Mouse (Mus musculus) bone marrow macrophage, adult 2 months (primary cell): ENCODE data around the gene Zic5.

ENCODE experiments used
- CTCF ChIP-seq: IDR thresholded peaks from 2 replicates; pipeline ENCODE4 v1.5.1; 2012; ENCODE audit warnings: low read depth, mild to moderate bottlenecking, low read length, moderate library complexity
- POLR2A ChIP-seq: IDR thresholded peaks from 2 replicates; pipeline ENCODE4 v1.6.1; 2012; ENCODE audit warnings: mild to moderate bottlenecking, low read depth, low read length, borderline replicate concordance

GRCm38 (mm10) chr14:122483556-122484421, 18.3 kb upstream of the Zic5 start:
- TF ChIP-seq CTCF (no peak), POLR2A (no peak)
